Mouse (Mus musculus) cortical plate, adult 2 months (tissue): ENCODE measurements around the gene Cep41.

Experiments used
- CTCF ChIP-seq: fragments of 200-500 bp; IDR thresholded peaks from 2 replicates; pipeline ENCODE4 v1.5.1; 2011; ENCODE audit warnings: mild to moderate bottlenecking, control low read depth, low read length; ENCODE audit not compliant: insufficient read depth; ENCODE audit errors: extremely low read depth
- POLR2A ChIP-seq: fragments of 200-500 bp; IDR thresholded peaks from 2 replicates; pipeline ENCODE4 v1.6.1; 2011; ENCODE audit warnings: mild to moderate bottlenecking, low read length, control low read depth; ENCODE audit not compliant: insufficient read depth; ENCODE audit errors: extremely low read depth

DNA sequence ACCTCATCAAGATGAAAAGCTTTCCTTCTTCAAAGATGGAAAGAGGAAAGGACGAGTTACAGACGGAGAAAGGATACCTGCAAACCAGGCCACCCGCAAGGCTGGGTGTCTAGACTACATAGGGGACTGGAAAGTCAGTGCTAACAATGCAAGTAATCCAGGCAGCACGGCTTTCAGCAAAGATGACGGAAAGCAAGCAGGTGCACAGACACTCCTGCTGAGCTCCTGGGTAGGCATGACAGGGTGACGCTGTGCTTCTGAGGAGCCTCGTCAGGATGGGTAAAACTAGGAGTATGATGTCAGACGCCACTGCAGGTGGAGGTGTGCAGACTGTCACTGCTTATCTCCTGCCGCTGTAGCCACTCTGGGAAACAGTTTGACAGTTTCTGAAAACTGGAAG is 16.0 kb downstream of the Cep41 start:
- TF ChIP-seq CTCF (no peak), POLR2A (no peak)
